Comparison of ENCODE assay signal across 25 mouse cellular contexts in the genomic region with DNA sequence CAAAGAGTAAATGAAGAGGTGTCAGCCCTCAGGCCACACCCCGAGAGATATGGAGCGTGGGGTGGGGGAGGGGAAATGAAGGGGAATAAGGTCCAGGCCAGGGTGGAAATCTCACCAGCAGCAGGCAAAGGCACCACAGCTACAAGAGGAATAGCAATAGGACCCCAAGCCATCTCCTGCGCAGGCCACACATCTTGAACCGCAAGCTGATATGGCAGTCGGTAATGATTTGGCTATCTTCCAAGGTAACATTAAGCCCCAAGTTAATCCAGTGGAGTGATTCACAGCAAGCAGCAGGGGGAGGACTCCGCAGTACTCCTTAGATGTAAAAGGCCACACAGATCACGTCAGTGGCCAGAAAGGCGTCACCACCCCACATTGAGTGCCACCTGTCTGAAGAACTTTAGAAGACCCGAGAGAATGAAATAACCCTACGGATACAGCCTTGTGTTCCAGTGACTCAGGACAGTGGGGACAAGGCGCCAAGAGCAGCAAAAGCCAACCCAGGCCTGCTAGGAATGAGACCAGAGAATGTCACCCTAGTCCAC.
DNase-seq lines count a peak whose midpoint lies in the region; ATAC-seq and TF ChIP-seq lines count a peak whose summit lies in the region.
"Had no signal": no experiment of that assay in that cellular context is flagged by ENCODE, and none has a peak within 500 bp of the region (broad histone marks: within the 10 kb centered on the region; RNA-seq: fewer than 3 reads in every experiment).

No protein-coding gene starts in this region.

- peak overlapping the region; percentile 9; the same call in 1 of the 2 replicates for H3K9ac ChIP-seq in heart, embryonic 13.5 days
- no peak overlapping the region for H3K9ac ChIP-seq in midbrain, postnatal 0 days (replicated peaks; ENCODE audit: low read length, poor library complexity, severe bottlenecking)
- H3K9ac ChIP-seq in midbrain, embryonic 13.5 days (replicated peaks): no peak overlapping the region
- no peak overlapping the region for H3K9ac ChIP-seq in heart, embryonic 11.5 days (ENCODE audit: low read depth, low read length)
- H3K9ac ChIP-seq: forebrain, postnatal 0 days; heart, embryonic 15.5 days; hindbrain, embryonic 14.5 days; limb, embryonic 12.5 days; liver, postnatal 0 days; stomach, embryonic 15.5 days had no signal

- peaks cover 68% of the 10 kb centered on the region for H3K36me3 ChIP-seq in heart, embryonic 13.5 days
- peaks cover 12% of the 10 kb centered on the region; the same call in 1 of the 2 replicates for H3K36me3 ChIP-seq in midbrain, postnatal 0 days (ENCODE audit: insufficient read depth, low read length)
- H3K36me3 ChIP-seq in midbrain, embryonic 13.5 days: peaks cover 20% of the 10 kb centered on the region
- peaks cover 7% of the 10 kb centered on the region for H3K36me3 ChIP-seq in heart, embryonic 11.5 days (ENCODE audit: control insufficient read depth, insufficient read depth, low read length)

- no peak overlapping the region for H3K4me3 ChIP-seq in heart, embryonic 13.5 days
- no peak overlapping the region for H3K4me3 ChIP-seq in midbrain, postnatal 0 days (ENCODE audit: low read depth, low read length)
- H3K4me3 ChIP-seq in midbrain, embryonic 13.5 days (replicated peaks): no peak overlapping the region
- no peak overlapping the region for H3K4me3 ChIP-seq in heart, embryonic 11.5 days (ENCODE audit: low read depth, low read length)
- H3K4me3 ChIP-seq: heart, embryonic 15.5 days; limb, embryonic 12.5 days; stomach, embryonic 15.5 days had no signal

- no peak for ATAC-seq in heart, embryonic 13.5 days (ENCODE audit: extremely low read depth, insufficient number of reproducible peaks, low FRiP score, low TSS enrichment)
- peak; percentile 14; the same call in 1 of the 2 replicates for ATAC-seq in midbrain, postnatal 0 days (ENCODE audit: low FRiP score)
- ATAC-seq in midbrain, embryonic 13.5 days: no peak
- 0 out of 2 replicates have a peak, but pooled peaks have one; percentile 33 for ATAC-seq in megakaryocyte progenitor cell, adult 5-6 weeks (replicated peaks; ENCODE audit: poor library complexity)
- ATAC-seq in heart, embryonic 11.5 days (replicated peaks; ENCODE audit: insufficient number of reproducible peaks, low FRiP score, low TSS enrichment): no peak
- ATAC-seq: forebrain, postnatal 0 days; intestine, embryonic 16.5 days; liver, postnatal 0 days had no signal

- no peak for DNase-seq in heart, adult 8-10 months (ENCODE audit: low spot score)
- peak; percentile 56 for DNase-seq in midbrain, postnatal 0 days (ENCODE audit: low spot score)
- DNase-seq in thymus, postnatal 36 days: no peak
- DNase-seq: cerebellum, adult 18-20 months; cerebellum, postnatal 36 days; embryo, embryonic 11 days; forebrain, postnatal 0 days; gastrocnemius, postnatal 14 days; heart, adult 11 months; heart, postnatal 36 days; kidney, postnatal 4 days; liver, postnatal 0 days; lung, postnatal 10 days; thymus, adult 18-20 months; thymus, postnatal 4 days had no signal

- H3K27me3 ChIP-seq in heart, embryonic 13.5 days (replicated peaks): no peaks in the 10 kb centered on the region
- H3K27me3 ChIP-seq in midbrain, postnatal 0 days (ENCODE audit: insufficient read depth, low read length): no peaks in the 10 kb centered on the region
- H3K27me3 ChIP-seq in midbrain, embryonic 13.5 days: no peaks in the 10 kb centered on the region
- H3K27me3 ChIP-seq in heart, embryonic 11.5 days (ENCODE audit: control insufficient read depth, insufficient read depth, low read length): no peaks in the 10 kb centered on the region
- H3K27me3 ChIP-seq: heart, embryonic 15.5 days; limb, embryonic 12.5 days; stomach, embryonic 15.5 days had no signal

- TF ChIP-seq CTCF in midbrain, postnatal 0 days (IDR thresholded peaks at IDR 0.05): no peak

- no peak overlapping the region for H3K4me2 ChIP-seq in heart, embryonic 13.5 days
- no peak overlapping the region for H3K4me2 ChIP-seq in midbrain, postnatal 0 days (ENCODE audit: low read depth, low read length, poor library complexity, severe bottlenecking)
- no peak overlapping the region for H3K4me2 ChIP-seq in midbrain, embryonic 13.5 days (replicated peaks)
- H3K4me2 ChIP-seq in heart, embryonic 11.5 days: no peak overlapping the region
- H3K4me2 ChIP-seq: heart, embryonic 15.5 days; hindbrain, embryonic 14.5 days; limb, embryonic 12.5 days; liver, embryonic 11.5 days; stomach, embryonic 15.5 days had no signal

- 50% methylated on average over 11 of the region's 11 CpGs for WGBS in heart, embryonic 13.5 days
- 68% methylated on average over 11 of the region's 11 CpGs for WGBS in midbrain, postnatal 0 days
- 80% methylated on average over 11 of the region's 11 CpGs for WGBS in midbrain, embryonic 13.5 days
- WGBS in heart, embryonic 11.5 days (ENCODE audit: insufficient replicate concordance): 64% methylated on average over 11 of the region's 11 CpGs

- no peaks in the 10 kb centered on the region for H3K9me3 ChIP-seq in heart, embryonic 13.5 days
- no peaks in the 10 kb centered on the region for H3K9me3 ChIP-seq in midbrain, postnatal 0 days (ENCODE audit: low read length)
- H3K9me3 ChIP-seq in midbrain, embryonic 13.5 days: no peaks in the 10 kb centered on the region
- H3K9me3 ChIP-seq in heart, embryonic 11.5 days (replicated peaks; ENCODE audit: control insufficient read depth, low read length): no peaks in the 10 kb centered on the region
- H3K9me3 ChIP-seq: heart, embryonic 15.5 days; limb, embryonic 12.5 days; stomach, embryonic 15.5 days had no signal

- peaks cover 22% of the 10 kb centered on the region for H3K4me1 ChIP-seq in heart, embryonic 13.5 days
- H3K4me1 ChIP-seq in midbrain, postnatal 0 days (ENCODE audit: insufficient read depth, low read length): no peaks in the 10 kb centered on the region
- H3K4me1 ChIP-seq in midbrain, embryonic 13.5 days (replicated peaks): 0 out of 2 replicates have a peak, but pooled peaks cover 4% of the 10 kb centered on the region
- H3K4me1 ChIP-seq in heart, embryonic 11.5 days (ENCODE audit: control insufficient read depth, insufficient read depth, low read length): peaks cover 12% of the 10 kb centered on the region
- H3K4me1 ChIP-seq: stomach, embryonic 15.5 days had no signal

- H3K27ac ChIP-seq in heart, embryonic 13.5 days (replicated peaks): 0 out of 2 replicates have a peak overlapping the region, but pooled peaks have one; percentile 28
- no peak overlapping the region for H3K27ac ChIP-seq in midbrain, postnatal 0 days (ENCODE audit: low read depth, low read length)
- no peak overlapping the region for H3K27ac ChIP-seq in midbrain, embryonic 13.5 days
- no peak overlapping the region for H3K27ac ChIP-seq in heart, embryonic 11.5 days (ENCODE audit: low read depth, low read length)
- H3K27ac ChIP-seq: heart, embryonic 15.5 days; hindbrain, embryonic 14.5 days; limb, embryonic 12.5 days; stomach, embryonic 15.5 days had no signal

Comparison
In these comparisons a context has a peak if more than half of its experiments do, and no peak if none do; other contexts are left out.
1. ATAC-seq: peak in midbrain, postnatal 0 days (single experiment) and megakaryocyte progenitor cell, adult 5-6 weeks (single experiment); none in heart, embryonic 13.5 days (single experiment), midbrain, embryonic 13.5 days (single experiment) and heart, embryonic 11.5 days (single experiment).